Mouse (Mus musculus): Measurements from ENCODE around the gene Abhd17c. TPM values are rescaled to one million over a fixed set of nuclear protein-coding genes. Genes with fewer than 3 reads are reported as not detected.

The Abhd17c gene
- polyA plus RNA-seq, 1 experiment from 2014 or later, result 3.2 TPM

- H3K9me3 ChIP-seq (replicated peaks; ENCODE audit: control insufficient read depth, low read length), result no peaks in the 10 kb centered on the region
- no peak overlapping the region for H3K4me3 ChIP-seq (ENCODE audit: low read depth, low read length)
- no peaks in the 10 kb centered on the region for H3K36me3 ChIP-seq (ENCODE audit: control insufficient read depth, insufficient read depth)
- H3K4me2 ChIP-seq (ENCODE audit: low read depth, low read length), result no peak overlapping the region
- H3K9ac ChIP-seq (ENCODE audit: low read depth, low read length), result no peak overlapping the region
- 51% methylated on average over 3 of the region's 3 CpGs for WGBS (ENCODE audit: insufficient replicate concordance)
- no peak overlapping the region for H3K27ac ChIP-seq (ENCODE audit: low read length)
- no peaks in the 10 kb centered on the region for H3K27me3 ChIP-seq (ENCODE audit: control insufficient read depth, insufficient read depth, low read depth, low read length)
- no peak for ATAC-seq (ENCODE audit: low read depth)
- no peaks in the 10 kb centered on the region for H3K4me1 ChIP-seq (ENCODE audit: control insufficient read depth, low read depth, low read length)
Observed at GRCm38 (mm10) chr7:84100672-84101071, 51.0 kb downstream of the Abhd17c start.

DNA sequence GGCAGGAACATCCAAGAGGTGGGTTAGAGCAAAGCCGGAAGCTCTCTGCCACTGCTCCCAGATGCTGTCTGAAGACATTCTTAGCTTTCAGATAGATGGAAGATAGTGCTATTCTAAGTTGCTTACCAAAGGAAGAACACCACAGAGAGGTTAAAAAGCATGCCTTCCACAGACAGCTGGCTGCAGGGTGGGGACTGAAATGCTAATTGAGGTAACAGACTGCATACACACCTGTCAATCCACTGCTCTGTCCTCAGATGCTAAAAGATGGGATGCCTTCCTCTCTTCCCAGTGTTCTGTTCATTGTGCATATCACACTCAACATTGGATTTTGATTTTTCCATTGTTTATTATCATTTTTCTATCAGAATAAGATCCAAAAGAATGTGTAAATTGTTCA is 53.6 kb downstream of the Abhd17c start:
- WGBS (ENCODE audit: insufficient replicate concordance), result 78% methylated on average over 1 of the region's 1 CpGs
- no peak for ATAC-seq (ENCODE audit: low read depth)
- no peak overlapping the region for H3K4me2 ChIP-seq (ENCODE audit: low read depth, low read length)

GRCm38 (mm10) chr7:84096501-84096900 is 55.2 kb downstream of the Abhd17c start:
- H3K27me3 ChIP-seq (ENCODE audit: control insufficient read depth, insufficient read depth, low read depth, low read length), result no peaks in the 10 kb centered on the region
- H3K36me3 ChIP-seq (ENCODE audit: control insufficient read depth, insufficient read depth), result no peaks in the 10 kb centered on the region
- no peak overlapping the region for H3K4me3 ChIP-seq (ENCODE audit: low read depth, low read length)
- no peak overlapping the region for H3K4me2 ChIP-seq (ENCODE audit: low read depth, low read length)
- H3K9me3 ChIP-seq (replicated peaks; ENCODE audit: control insufficient read depth, low read length), result no peaks in the 10 kb centered on the region
- no peak overlapping the region for H3K27ac ChIP-seq (ENCODE audit: low read length)
- ATAC-seq (ENCODE audit: low read depth), result no peak
- H3K4me1 ChIP-seq (ENCODE audit: control insufficient read depth, low read depth, low read length), result no peaks in the 10 kb centered on the region
- H3K9ac ChIP-seq (ENCODE audit: low read depth, low read length), result no peak overlapping the region
- 48% methylated on average over 6 of the region's 6 CpGs for WGBS (ENCODE audit: insufficient replicate concordance)

More for the DNA sequence above, 53.6 kb downstream of the Abhd17c start:
- Histone ChIP-seq H3K9ac (ENCODE audit: low read depth, low read length) (no peak overlapping the region), H3K4me1 (ENCODE audit: control insufficient read depth, low read depth, low read length) (no peaks in the 10 kb centered on the region), H3K36me3 (ENCODE audit: control insufficient read depth, insufficient read depth) (no peaks in the 10 kb centered on the region), H3K27me3 (ENCODE audit: control insufficient read depth, insufficient read depth, low read depth, low read length) (no peaks in the 10 kb centered on the region), H3K4me3 (ENCODE audit: low read depth, low read length) (no peak overlapping the region), H3K27ac (ENCODE audit: low read length) (no peak overlapping the region), H3K9me3 (replicated peaks; ENCODE audit: control insufficient read depth, low read length) (no peaks in the 10 kb centered on the region)

DNA sequence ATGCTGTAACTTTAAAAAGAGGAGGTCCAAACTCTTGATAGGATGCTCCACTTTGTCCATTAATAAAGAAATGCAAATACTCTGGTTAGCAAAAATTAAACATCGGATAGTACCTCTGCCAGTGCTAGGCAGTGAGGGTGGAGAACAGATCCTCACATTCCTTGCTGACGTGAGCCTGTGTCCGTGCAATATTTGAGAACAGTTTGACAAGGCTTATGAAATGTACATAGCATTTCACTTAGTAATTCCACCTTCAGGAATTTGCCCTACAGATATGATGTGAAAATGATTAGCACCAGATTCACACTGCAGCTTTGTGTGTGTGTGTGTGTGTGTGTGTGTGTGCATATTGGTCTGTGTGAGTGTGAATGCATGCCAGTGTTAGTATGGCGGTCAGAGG is 60.9 kb downstream of the Abhd17c start:
- Histone ChIP-seq H3K36me3 (ENCODE audit: control insufficient read depth, insufficient read depth) (no peaks in the 10 kb centered on the region), H3K9me3 (replicated peaks; ENCODE audit: control insufficient read depth, low read length) (no peaks in the 10 kb centered on the region), H3K27ac (ENCODE audit: low read length) (no peak overlapping the region), H3K27me3 (ENCODE audit: control insufficient read depth, insufficient read depth, low read depth, low read length) (peaks cover 20% of the 10 kb centered on the region), H3K4me1 (ENCODE audit: control insufficient read depth, low read depth, low read length) (no peaks in the 10 kb centered on the region), H3K4me3 (ENCODE audit: low read depth, low read length) (no peak overlapping the region), H3K9ac (ENCODE audit: low read depth, low read length) (no peak overlapping the region), H3K4me2 (ENCODE audit: low read depth, low read length) (no peak overlapping the region)
- 64% methylated on average over 4 of the region's 4 CpGs for WGBS (ENCODE audit: insufficient replicate concordance)
- ATAC-seq (ENCODE audit: low read depth), result no peak

DNA sequence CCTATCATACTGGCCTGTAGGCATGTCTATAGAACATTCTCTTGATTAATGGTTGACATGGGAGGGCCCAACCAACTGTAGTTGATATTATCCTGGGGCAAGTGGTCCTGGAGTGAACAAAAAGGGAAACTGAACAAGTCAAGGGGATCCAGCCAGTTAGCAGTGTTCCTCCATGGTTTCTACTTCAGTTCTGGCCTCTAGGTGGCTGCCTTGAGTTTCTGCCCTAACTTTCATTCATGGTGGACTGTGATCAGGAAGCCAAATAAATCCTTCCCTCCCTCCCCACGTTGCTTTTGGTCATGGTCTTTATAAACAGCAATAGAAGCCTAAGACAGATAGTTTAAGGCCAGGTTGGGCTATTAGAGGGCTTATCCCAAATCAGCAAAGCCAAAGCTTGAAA is 61.9 kb downstream of the Abhd17c start:
- peaks cover 31% of the 10 kb centered on the region for H3K27me3 ChIP-seq (ENCODE audit: control insufficient read depth, insufficient read depth, low read depth, low read length)
- H3K27ac ChIP-seq (ENCODE audit: low read length), result no peak overlapping the region
- WGBS (ENCODE audit: insufficient replicate concordance), result 3% methylated on average over 1 of the region's 1 CpGs
- ATAC-seq (ENCODE audit: low read depth), result no peak
- H3K4me1 ChIP-seq (ENCODE audit: control insufficient read depth, low read depth, low read length), result no peaks in the 10 kb centered on the region
- no peak overlapping the region for H3K4me2 ChIP-seq (ENCODE audit: low read depth, low read length)
- H3K9me3 ChIP-seq (replicated peaks; ENCODE audit: control insufficient read depth, low read length), result no peaks in the 10 kb centered on the region
- no peak overlapping the region for H3K9ac ChIP-seq (ENCODE audit: low read depth, low read length)
- H3K4me3 ChIP-seq (ENCODE audit: low read depth, low read length), result no peak overlapping the region
- H3K36me3 ChIP-seq (ENCODE audit: control insufficient read depth, insufficient read depth), result no peaks in the 10 kb centered on the region

GRCm38 (mm10) chr7:84088971-84089370 is 62.7 kb downstream of the Abhd17c start:
- Histone ChIP-seq H3K27ac (ENCODE audit: low read length) (no peak overlapping the region), H3K4me2 (ENCODE audit: low read depth, low read length) (no peak overlapping the region), H3K9me3 (replicated peaks; ENCODE audit: control insufficient read depth, low read length) (no peaks in the 10 kb centered on the region), H3K4me3 (ENCODE audit: low read depth, low read length) (no peak overlapping the region), H3K4me1 (ENCODE audit: control insufficient read depth, low read depth, low read length) (no peaks in the 10 kb centered on the region), H3K9ac (ENCODE audit: low read depth, low read length) (no peak overlapping the region), H3K27me3 (ENCODE audit: control insufficient read depth, insufficient read depth, low read depth, low read length) (peaks cover 32% of the 10 kb centered on the region), H3K36me3 (ENCODE audit: control insufficient read depth, insufficient read depth) (no peaks in the 10 kb centered on the region)
- WGBS (ENCODE audit: insufficient replicate concordance), result 5% methylated on average over 4 of the region's 4 CpGs
- ATAC-seq (ENCODE audit: low read depth), result no peak

DNA sequence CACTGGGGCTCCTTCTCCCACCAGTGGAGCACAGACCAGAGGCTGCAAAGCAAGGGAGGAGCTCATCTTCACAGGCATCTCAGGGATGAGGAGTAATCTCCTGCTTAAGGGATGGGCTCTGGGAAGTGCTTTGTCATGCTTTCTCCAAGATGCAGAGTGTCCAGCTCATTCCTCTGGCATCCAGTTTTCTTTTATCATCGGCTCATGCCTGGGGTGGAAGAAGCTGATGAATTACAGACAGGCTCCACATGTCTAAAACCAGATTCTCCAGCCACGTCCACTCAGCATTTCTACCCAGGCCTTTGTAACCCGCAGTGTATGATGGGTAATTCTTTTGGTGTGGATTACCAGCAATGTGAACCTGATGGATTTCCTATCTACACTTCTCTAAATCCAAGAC is 63.5 kb downstream of the Abhd17c start:
- H3K4me1 ChIP-seq (ENCODE audit: control insufficient read depth, low read depth, low read length), result no peaks in the 10 kb centered on the region
- H3K27ac ChIP-seq (ENCODE audit: low read length), result no peak overlapping the region
- H3K9me3 ChIP-seq (replicated peaks; ENCODE audit: control insufficient read depth, low read length), result no peaks in the 10 kb centered on the region
- peaks cover 32% of the 10 kb centered on the region for H3K27me3 ChIP-seq (ENCODE audit: control insufficient read depth, insufficient read depth, low read depth, low read length)
- no peak for ATAC-seq (ENCODE audit: low read depth)
- 55% methylated on average over 3 of the region's 3 CpGs for WGBS (ENCODE audit: insufficient replicate concordance)
- H3K9ac ChIP-seq (ENCODE audit: low read depth, low read length), result no peak overlapping the region
- no peak overlapping the region for H3K4me2 ChIP-seq (ENCODE audit: low read depth, low read length)
- no peak overlapping the region for H3K4me3 ChIP-seq (ENCODE audit: low read depth, low read length)
- H3K36me3 ChIP-seq (ENCODE audit: control insufficient read depth, insufficient read depth), result no peaks in the 10 kb centered on the region

DNA sequence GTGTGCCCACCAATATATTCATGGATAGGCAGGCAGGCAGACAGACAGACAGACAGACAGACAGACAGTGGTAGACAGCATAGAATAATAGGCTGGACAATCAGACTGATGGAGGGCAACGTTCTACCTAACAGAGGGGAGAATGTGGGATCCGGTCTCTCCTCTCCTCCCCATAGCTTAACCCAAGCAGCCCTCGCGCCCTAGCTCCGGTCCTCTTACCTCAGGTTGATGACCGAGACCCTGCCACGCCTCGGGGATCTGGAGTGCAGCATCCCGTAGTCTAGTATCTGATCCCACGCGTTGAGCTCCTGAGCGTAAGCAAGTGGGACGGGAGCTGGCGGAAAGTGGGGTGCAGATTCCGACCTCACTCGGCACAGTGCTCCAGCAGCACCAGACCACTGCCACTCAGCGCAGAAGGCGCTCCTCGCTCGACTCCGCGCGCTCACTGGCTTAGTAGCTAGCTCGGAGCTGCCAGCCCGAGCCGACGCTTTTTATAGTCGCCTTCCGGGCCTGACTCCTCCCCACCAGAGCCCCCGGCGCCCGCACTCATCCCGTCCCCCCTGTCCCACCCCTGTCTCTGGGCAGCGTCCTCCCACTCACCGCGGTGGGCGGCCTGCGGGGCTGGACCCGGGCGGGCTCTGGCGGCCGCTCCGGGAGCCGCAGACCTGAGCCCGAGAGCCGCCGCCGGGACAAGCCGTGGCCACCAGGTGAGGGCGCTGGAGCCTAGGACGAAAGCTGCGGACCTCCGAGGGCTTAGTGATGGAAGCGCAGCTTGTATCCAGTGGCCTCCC is 65.5 kb downstream of the Abhd17c start, which contains the start of gene Cemip:
Gene Cemip (minus strand): TSS at position 464 of the 791 bp plus-strand sequence.
- ATAC-seq (ENCODE audit: low read depth), result peak; percentile 32
- Histone ChIP-seq H3K9me3 (replicated peaks; ENCODE audit: control insufficient read depth, low read length) (no peaks in the 10 kb centered on the region), H3K27ac (ENCODE audit: low read length) (no peak within 1 kb of the TSS), H3K36me3 (ENCODE audit: control insufficient read depth, insufficient read depth) (no peaks in the 10 kb centered on the region), H3K27me3 (ENCODE audit: control insufficient read depth, insufficient read depth, low read depth, low read length) (peaks cover 32% of the 10 kb centered on the region), H3K4me2 (ENCODE audit: low read depth, low read length) (peak within 1 kb of the TSS; percentile 50), H3K4me1 (ENCODE audit: control insufficient read depth, low read depth, low read length) (no peaks in the 10 kb centered on the region), H3K4me3 (ENCODE audit: low read depth, low read length) (peak within 1 kb of the TSS; percentile 28; the same call in 1 of the 2 replicates), H3K9ac (ENCODE audit: low read depth, low read length) (no peak within 1 kb of the TSS)
- WGBS (ENCODE audit: insufficient replicate concordance), result 3% methylated on average over 54 of the region's 54 CpGs

DNA sequence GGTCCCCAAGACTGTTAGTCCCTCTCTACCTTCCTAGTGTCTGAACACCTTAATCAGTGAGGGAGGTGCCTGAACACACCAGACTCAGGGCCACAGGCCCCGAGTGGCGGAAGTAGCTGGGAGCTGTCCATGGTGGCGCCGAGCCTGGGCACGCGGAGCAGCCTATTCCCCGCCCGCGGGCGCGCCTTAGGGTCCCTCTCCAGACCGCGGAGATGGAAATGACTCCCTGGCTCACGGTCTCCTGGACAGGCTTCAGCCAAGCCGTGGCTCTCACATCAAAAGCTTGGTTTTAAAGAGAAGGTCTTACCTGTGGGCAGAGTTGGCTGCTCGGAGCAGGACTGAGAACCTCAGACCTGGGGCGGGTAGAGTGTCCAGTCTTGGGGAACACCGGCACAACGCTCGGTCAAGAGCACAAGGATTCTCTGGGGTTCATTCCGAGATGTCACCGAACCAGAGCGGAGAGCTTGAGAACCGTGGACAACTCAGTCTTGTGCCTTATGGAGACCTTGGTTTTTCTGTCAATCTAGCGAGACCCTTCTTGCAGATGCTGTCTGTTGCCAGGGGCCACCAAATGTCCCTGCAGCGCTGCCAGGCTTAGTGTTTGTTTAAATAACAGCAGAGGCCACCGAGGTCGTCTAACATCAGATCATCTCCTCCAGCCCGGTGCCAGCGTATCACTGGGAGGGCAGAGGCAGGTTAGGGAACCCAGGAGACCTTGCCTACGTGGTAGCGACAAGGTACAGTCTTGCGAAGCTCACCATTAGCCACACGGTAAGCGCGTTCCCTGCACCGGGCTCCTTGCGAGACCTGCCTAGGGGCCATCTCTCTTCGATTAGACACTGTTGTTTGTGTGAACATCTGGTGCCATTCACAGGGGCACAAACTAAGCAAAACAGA is 66.4 kb downstream of the Abhd17c start:
- H3K27me3 ChIP-seq (ENCODE audit: control insufficient read depth, insufficient read depth, low read depth, low read length), result peaks cover 32% of the 10 kb centered on the region
- H3K4me2 ChIP-seq (ENCODE audit: low read depth, low read length), result no peak overlapping the region
- 5% methylated on average over 39 of the region's 39 CpGs for WGBS (ENCODE audit: insufficient replicate concordance)
- no peak overlapping the region for H3K27ac ChIP-seq (ENCODE audit: low read length)
- H3K36me3 ChIP-seq (ENCODE audit: control insufficient read depth, insufficient read depth), result no peaks in the 10 kb centered on the region
- H3K4me3 ChIP-seq (ENCODE audit: low read depth, low read length), result no peak overlapping the region
- H3K9me3 ChIP-seq (replicated peaks; ENCODE audit: control insufficient read depth, low read length), result no peaks in the 10 kb centered on the region
- H3K9ac ChIP-seq (ENCODE audit: low read depth, low read length), result no peak overlapping the region
- H3K4me1 ChIP-seq (ENCODE audit: control insufficient read depth, low read depth, low read length), result no peaks in the 10 kb centered on the region
- no peak; the same call in 1 of the 2 replicates for ATAC-seq (ENCODE audit: low read depth)

Data from liver, embryonic 16.5 days (tissue).